Mouse (Mus musculus) midbrain, embryonic 14.5 days (tissue): ENCODE data around the gene Usp37. TPM values are rescaled to one million over a fixed set of nuclear protein-coding genes. Genes with fewer than 3 reads are reported as not detected.

Experiments used
- ATAC-seq: fragments of 200-750 bp; cut with Nextera tagmentation; 2 replicates; pipeline ENCODE4 v1.8.0; 2017; ENCODE audit warnings: moderate number of reproducible peaks, moderate library complexity; ENCODE audit not compliant: low FRiP score, low TSS enrichment
- DNase-seq: peaks from one replicate; pipeline ENCODE4 v3.0.0-alpha.2; 2015
- H3K27ac ChIP-seq: fragments of 300-500 bp; sonication (generic); replicated peaks from 2 replicates; pipeline ENCODE4 v1.5.1; 2014; ENCODE audit warnings: mild to moderate bottlenecking, low read depth, low read length, moderate library complexity
- H3K27me3 ChIP-seq: fragments of 300-500 bp; sonication (generic); 2 replicates; pipeline ENCODE4 v1.6.1; 2014; ENCODE audit warnings: low read length, control low read depth, mixed read lengths; ENCODE audit not compliant: control insufficient read depth, insufficient read depth
- H3K36me3 ChIP-seq: fragments of 300-500 bp; sonication (generic); 2 replicates; pipeline ENCODE4 v1.6.1; 2014; ENCODE audit warnings: low read length, control low read depth; ENCODE audit not compliant: control insufficient read depth, insufficient read depth
- H3K4me1 ChIP-seq: fragments of 300-500 bp; sonication (generic); 2 replicates; pipeline ENCODE4 v1.6.1; 2014; ENCODE audit warnings: mild to moderate bottlenecking, antibody characterized with exemption, low read length, control low read depth; ENCODE audit not compliant: control insufficient read depth, insufficient read depth
- H3K4me2 ChIP-seq: fragments of 300-500 bp; sonication (generic); 2 replicates; pipeline ENCODE4 v1.6.1; 2014; ENCODE audit warnings: mild to moderate bottlenecking, low read length, moderate library complexity
- H3K4me3 ChIP-seq: fragments of 300-500 bp; sonication (generic); replicated peaks from 2 replicates; pipeline ENCODE4 v1.5.1; 2014; ENCODE audit warnings: low read depth, low read length
- H3K9ac ChIP-seq: fragments of 300-500 bp; sonication (generic); replicated peaks from 2 replicates; pipeline ENCODE4 v1.6.1; 2014; ENCODE audit warnings: mild to moderate bottlenecking, low read length, moderate library complexity
- H3K9me3 ChIP-seq: fragments of 300-500 bp; sonication (generic); 2 replicates; pipeline ENCODE4 v1.6.1; 2016; ENCODE audit warnings: low read length, control low read depth, mixed read lengths; ENCODE audit not compliant: control insufficient read depth
- WGBS: fragments of 180-500 bp; shearing (Covaris S2); extraction: QIAGEN DNeasy Blood & Tissue Kit; methylation state at CpG from one replicate; pipeline ENCODE4 v1.1.7; 2014; 5-methylcytosine and 5-hydroxymethylcytosine counted together
- polyA plus RNA-seq: library from polyadenylated mRNA; unstranded; fragments of >200 nt; fragmentation: Nextera tagmentation; extraction: Ambion mirVana; gene quantifications from 2 replicates; pipeline ENCODE4 v1.2.1, GENCODE M21; 2014

The Usp37 gene
- polyA plus RNA-seq, 1 experiment from 2014 or later = 33.1 TPM

DNA sequence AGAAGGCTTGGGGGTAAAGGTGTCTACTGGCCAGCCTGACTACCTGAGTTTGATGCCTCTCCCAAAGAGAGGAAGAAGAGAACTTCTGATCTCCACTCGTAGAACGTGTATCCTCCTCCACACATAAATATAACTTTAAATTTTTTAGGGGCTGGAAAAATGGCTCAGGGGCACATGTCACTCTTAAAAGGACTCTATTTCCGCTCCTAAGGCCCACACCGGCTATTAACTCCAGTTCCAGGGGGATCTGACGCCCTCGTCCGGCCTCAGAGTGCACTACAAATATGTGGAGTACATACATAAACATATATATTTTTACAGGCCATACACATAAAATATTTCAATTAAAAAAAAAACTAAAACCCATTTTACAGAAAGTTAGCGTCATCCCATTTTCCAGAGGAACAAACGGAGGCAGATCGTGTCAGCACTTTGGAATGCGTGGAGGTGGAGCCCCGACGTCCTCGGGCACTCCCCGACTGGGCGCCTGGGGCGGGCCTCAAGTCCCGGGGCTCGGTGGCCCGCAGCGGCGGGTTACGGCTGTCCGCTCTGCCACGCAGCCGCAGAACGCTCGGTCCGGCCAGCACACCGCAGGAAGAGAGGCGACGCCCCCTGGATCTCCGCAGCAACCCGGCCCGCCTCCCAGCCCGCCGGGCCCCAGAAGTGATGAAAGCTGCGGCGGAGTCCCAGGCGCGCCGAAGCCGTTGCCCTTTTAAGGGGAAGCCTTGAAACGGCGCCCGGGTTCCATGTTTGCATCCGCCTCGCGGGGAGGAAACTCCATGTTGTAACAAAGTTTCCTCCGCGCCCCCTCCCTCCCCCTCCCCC lies 152.9 kb downstream of the Usp37 start, which contains the start of gene Ctdsp1:
Gene Ctdsp1, plus strand, starts transcription at position 586 of the 825 bp plus-strand sequence.
- 2% methylated on average over 51 of the region's 51 CpGs for WGBS
- H3K9ac ChIP-seq = peak within 1 kb of the TSS; percentile 74
- H3K4me2 ChIP-seq = peak within 1 kb of the TSS; percentile 91
- ATAC-seq (peak; percentile 74), DNase-seq (peak; percentile 98)
- peak within 1 kb of the TSS; percentile 96 for H3K4me3 ChIP-seq
- H3K36me3 ChIP-seq = peaks cover 12% of the 10 kb centered on the region
- peak within 1 kb of the TSS; percentile 68 for H3K27ac ChIP-seq
- H3K9me3 ChIP-seq = no peaks in the 10 kb centered on the region
- peaks cover 8% of the 10 kb centered on the region; the same call in 1 of the 2 replicates for H3K27me3 ChIP-seq
- peaks cover 12% of the 10 kb centered on the region for H3K4me1 ChIP-seq

DNA sequence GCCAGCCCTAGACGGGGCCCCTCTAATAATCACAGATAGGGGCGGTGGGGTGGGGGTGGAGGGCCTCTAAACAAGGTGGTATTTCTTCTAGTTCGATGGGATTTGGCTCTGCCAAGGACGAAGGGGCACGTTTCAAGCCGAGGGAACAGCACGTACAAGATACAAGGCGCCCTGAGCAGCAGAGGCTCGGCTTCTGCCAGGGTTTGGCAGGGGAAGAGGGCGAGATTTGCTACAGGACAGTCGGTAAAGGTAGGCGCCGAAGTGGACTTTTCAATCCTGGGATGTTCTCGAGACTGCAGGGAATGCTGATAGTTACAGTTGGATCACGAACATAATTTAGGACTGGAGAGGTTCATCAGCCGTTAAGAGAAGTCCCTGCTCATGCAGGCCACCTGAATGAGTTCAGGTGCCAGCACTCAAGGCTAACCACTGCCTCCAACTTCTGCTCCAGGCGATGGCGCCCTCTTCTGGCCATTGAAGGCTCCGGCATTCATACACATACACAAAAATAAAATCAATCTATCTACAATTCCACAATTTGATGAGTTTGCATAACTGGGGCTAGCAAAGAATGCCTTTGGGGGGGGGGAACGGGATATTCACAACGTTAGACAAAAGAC lies 153.7 kb downstream of the Usp37 start:
- H3K27me3 ChIP-seq = peaks cover 8% of the 10 kb centered on the region; the same call in 1 of the 2 replicates
- peaks cover 12% of the 10 kb centered on the region for H3K36me3 ChIP-seq
- DNase-seq (peak; percentile 63), ATAC-seq (no peak)
- no peak overlapping the region for H3K27ac ChIP-seq
- peak overlapping the region; percentile 39 for H3K4me2 ChIP-seq
- peaks cover 12% of the 10 kb centered on the region for H3K4me1 ChIP-seq
- no peaks in the 10 kb centered on the region for H3K9me3 ChIP-seq
- 9% methylated on average over 21 of the region's 21 CpGs for WGBS
- H3K4me3 ChIP-seq = peak overlapping the region; percentile 96; the same call in 1 of the 2 replicates
- H3K9ac ChIP-seq = no peak overlapping the region; the same call in 1 of the 2 replicates

DNA sequence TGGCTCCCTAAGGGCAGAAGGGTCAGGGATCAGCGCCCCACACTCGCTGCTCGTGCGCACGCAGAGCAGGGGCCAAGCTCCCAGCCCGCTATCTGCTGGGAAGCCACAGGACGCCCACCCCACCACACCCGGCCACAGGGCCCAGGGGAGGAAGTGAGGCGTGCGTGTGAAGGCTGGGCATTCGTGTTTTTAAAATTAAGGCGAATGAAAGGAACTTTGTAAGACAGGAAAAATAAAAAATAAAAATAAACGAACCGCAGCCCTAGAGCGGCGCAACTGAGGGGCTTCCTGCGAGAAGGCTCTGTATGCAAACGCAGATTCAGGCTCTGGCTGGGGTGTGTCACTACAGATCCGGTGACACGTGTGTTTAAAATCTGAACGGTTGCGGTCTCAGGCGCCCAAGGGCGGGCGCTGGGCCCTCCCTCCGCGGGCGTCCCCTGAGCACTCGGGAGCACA lies 154.2 kb downstream of the Usp37 start:
- H3K9ac ChIP-seq = no peak overlapping the region; the same call in 1 of the 2 replicates
- DNase-seq = peak; percentile 32
- H3K9me3 ChIP-seq = no peaks in the 10 kb centered on the region
- WGBS = 5% methylated on average over 29 of the region's 29 CpGs
- H3K4me3 ChIP-seq = peak overlapping the region; percentile 12; the same call in 1 of the 2 replicates
- no peak overlapping the region for H3K27ac ChIP-seq
- peaks cover 7% of the 10 kb centered on the region for H3K36me3 ChIP-seq
- peaks cover 8% of the 10 kb centered on the region; the same call in 1 of the 2 replicates for H3K27me3 ChIP-seq
- ATAC-seq = no peak
- H3K4me2 ChIP-seq = peak overlapping the region; percentile 39
- H3K4me1 ChIP-seq = peaks cover 12% of the 10 kb centered on the region

DNA sequence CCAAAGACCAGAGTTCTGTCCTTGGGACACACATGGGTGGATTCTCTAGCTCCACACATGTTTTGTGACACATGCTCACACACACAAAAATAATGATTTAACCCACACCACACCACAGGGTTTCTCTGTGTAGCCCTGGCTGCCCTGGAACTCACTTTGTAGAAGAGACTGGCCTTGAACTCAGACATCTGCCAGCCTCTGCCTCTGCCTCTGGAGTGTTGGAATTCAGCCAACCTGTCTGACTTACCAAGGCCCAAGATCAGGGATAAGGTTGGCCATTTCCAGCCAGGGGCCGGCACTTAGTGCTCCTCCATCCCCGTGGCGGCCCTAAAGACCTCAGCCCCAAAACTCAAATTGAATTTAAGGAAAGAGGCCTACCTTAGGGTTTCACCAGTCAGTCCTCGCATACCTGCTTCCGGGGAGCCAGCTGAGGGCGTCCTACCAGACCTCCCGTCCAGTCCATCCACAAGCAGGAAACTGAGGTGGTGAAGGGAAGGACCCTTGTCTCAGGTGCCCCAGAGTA lies 155.6 kb downstream of the Usp37 start:
- no peak overlapping the region for H3K27ac ChIP-seq
- no peak overlapping the region for H3K4me3 ChIP-seq
- no peak for ATAC-seq
- H3K4me2 ChIP-seq = no peak overlapping the region
- no peak for DNase-seq
- H3K27me3 ChIP-seq = peaks cover 8% of the 10 kb centered on the region; the same call in 1 of the 2 replicates
- WGBS = 74% methylated on average over 7 of the region's 7 CpGs
- no peaks in the 10 kb centered on the region for H3K36me3 ChIP-seq
- no peak overlapping the region for H3K9ac ChIP-seq
- H3K9me3 ChIP-seq = no peaks in the 10 kb centered on the region
- peaks cover 12% of the 10 kb centered on the region for H3K4me1 ChIP-seq

DNA sequence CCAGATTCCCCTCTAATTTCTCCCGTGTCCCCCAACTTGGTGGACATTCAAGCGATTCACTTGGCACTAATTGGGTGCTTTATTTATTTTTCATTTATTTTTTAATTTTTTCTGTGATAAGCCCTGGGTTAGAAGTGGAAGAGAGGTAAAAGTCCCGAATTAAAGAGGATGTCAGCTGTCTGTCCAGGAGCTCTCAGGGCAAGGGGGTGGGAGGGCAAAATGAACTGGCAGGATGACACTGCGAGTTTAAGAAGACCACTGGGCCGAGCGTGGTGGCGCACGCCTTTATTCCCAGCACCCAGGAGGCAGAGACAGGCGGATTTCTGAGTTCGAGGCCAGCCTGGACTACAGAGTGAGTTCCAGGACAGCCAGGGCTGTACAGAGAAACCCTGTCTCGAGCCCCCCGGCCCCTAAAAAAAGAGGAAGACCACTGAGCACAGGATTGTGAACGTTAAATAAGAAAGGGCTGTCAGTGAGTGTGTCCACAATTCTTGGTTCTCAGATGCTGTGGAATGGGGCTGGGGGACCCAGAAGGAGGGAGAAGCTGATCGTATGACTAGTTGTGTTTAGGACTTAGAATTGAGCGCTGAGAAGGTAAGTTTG lies 156.6 kb downstream of the Usp37 start:
- WGBS = 48% methylated on average over 15 of the region's 15 CpGs
- no peak for DNase-seq

DNA sequence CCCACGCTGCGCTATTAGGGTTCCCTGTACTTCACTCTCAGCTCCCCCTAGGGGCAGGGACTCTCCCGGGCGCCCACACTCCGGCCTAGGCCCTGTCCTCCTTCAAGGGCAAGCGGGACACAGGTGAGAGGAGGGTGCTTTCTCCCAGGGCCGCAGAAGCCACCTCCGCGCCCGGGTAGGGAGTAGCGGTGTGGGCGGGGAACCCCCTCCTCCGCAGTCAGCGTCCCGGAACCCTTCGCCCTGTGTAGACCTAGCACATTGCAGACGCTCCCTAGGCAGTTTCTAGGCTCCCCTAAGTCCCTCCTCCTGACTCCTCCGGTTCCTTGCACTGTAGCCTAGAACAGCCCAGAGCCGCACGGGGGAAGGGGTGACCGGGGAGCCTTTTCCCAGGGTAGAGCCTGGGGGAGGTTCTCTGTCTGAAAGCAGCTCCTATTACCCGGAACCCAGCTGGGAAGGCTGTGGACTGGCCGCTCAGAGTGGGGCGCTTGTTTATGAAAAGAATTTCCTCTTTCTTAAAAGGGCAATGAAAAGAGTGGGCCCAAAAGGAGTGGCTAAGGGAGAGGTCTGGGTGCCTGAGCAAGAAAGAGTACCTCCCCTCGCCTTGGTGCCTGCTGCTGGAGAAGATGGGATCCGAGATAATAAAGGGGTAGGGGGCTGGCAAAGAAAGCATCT lies 157.2 kb downstream of the Usp37 start:
- Histone ChIP-seq H3K4me2 (peak overlapping the region; percentile 74), H3K27ac (peak overlapping the region; percentile 91), H3K4me1 (no peaks in the 10 kb centered on the region), H3K27me3 (peaks cover 8% of the 10 kb centered on the region; the same call in 1 of the 2 replicates), H3K36me3 (no peaks in the 10 kb centered on the region), H3K4me3 (peak overlapping the region; percentile 55), H3K9me3 (no peaks in the 10 kb centered on the region), H3K9ac (peak overlapping the region; percentile 51)
- WGBS = under 1% methylated on average over 26 of the region's 26 CpGs
- peak; percentile 96 for DNase-seq
- peak; percentile 89 for ATAC-seq

More for the DNA sequence above, 156.6 kb downstream of the Usp37 start:
- peak overlapping the region; percentile 74 for H3K4me2 ChIP-seq
- no peak overlapping the region for H3K9ac ChIP-seq
- no peak overlapping the region; the same call in 1 of the 2 replicates for H3K27ac ChIP-seq
- peaks cover 8% of the 10 kb centered on the region; the same call in 1 of the 2 replicates for H3K27me3 ChIP-seq
- H3K4me1 ChIP-seq = peaks cover 6% of the 10 kb centered on the region
- H3K9me3 ChIP-seq = no peaks in the 10 kb centered on the region
- no peaks in the 10 kb centered on the region for H3K36me3 ChIP-seq
- no peak for ATAC-seq
- H3K4me3 ChIP-seq = no peak overlapping the region; the same call in 1 of the 2 replicates

DNA sequence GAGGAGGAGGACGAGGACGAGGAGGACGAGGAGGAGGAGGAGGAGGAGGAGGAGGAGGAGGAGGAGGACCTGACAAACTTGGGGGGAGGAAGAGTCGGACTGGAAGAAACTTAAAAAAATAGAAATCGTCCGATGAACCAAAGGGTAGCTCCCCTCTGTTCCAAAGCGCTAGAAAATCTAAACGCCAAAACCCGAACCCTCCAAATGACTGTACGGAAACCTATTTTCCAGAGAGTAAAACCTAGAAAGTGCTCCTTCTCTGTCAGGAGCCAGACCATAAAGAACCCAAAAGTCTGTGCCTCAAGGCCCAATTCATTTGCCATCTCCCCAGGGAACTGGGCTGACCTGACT lies 157.7 kb downstream of the Usp37 start:
- H3K9me3 ChIP-seq = no peaks in the 10 kb centered on the region
- H3K36me3 ChIP-seq = no peaks in the 10 kb centered on the region
- H3K4me3 ChIP-seq = peak overlapping the region; percentile 55
- DNase-seq = no peak
- H3K4me1 ChIP-seq = no peaks in the 10 kb centered on the region
- 64% methylated on average over 7 of the region's 10 CpGs for WGBS
- peak overlapping the region; percentile 91 for H3K27ac ChIP-seq
- peak overlapping the region; percentile 74 for H3K4me2 ChIP-seq
- H3K27me3 ChIP-seq = peaks cover 8% of the 10 kb centered on the region; the same call in 1 of the 2 replicates
- peak overlapping the region; percentile 51 for H3K9ac ChIP-seq
- no peak for ATAC-seq

DNA sequence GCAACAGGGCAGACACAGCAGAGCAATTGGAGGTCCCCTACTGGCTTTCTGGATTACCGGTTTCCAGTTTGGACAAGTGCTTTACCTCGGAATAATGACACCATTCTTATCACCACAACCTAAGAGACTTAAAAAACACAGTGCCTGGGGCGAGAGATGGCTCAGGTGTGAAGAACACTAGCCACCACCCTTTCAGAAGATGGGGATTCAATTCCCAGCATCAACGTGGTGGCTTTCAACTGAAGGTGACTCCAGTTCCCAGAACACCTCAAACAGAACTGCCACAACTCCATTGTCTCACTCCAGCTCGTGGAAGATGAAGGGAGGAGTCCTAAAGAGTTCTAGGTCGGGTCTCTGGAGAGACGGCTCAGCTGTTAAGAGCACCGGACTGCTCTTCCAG lies 158.6 kb downstream of the Usp37 start:
- peaks cover 6% of the 10 kb centered on the region; the same call in 1 of the 2 replicates for H3K27me3 ChIP-seq
- H3K36me3 ChIP-seq = no peaks in the 10 kb centered on the region
- H3K4me1 ChIP-seq = no peaks in the 10 kb centered on the region
- no peak overlapping the region for H3K4me3 ChIP-seq
- no peak overlapping the region for H3K27ac ChIP-seq
- 91% methylated on average over 8 of the region's 8 CpGs for WGBS
- no peak for ATAC-seq
- H3K9me3 ChIP-seq = no peaks in the 10 kb centered on the region
- H3K4me2 ChIP-seq = no peak overlapping the region
- no peak overlapping the region for H3K9ac ChIP-seq
- DNase-seq = no peak
